Mouse (Mus musculus) regulatory T cell (primary cell): Measurements from ENCODE around the gene Pnldc1.
"Not testable (repeated sequence)": the region's sequence is repeated elsewhere in the genome, so short reads cannot be mapped to it uniquely, and the experiment has no call there.

Experiments
- in situ Hi-C: fragments of 300-600 bp; cut with MboI, MseI; formaldehyde crosslinking; loops from one replicate; pipeline ENCODE4 v1.15.1; 2025; ENCODE audit warnings: high pct_unique_total_duplicates

The Pnldc1 gene

DNA sequence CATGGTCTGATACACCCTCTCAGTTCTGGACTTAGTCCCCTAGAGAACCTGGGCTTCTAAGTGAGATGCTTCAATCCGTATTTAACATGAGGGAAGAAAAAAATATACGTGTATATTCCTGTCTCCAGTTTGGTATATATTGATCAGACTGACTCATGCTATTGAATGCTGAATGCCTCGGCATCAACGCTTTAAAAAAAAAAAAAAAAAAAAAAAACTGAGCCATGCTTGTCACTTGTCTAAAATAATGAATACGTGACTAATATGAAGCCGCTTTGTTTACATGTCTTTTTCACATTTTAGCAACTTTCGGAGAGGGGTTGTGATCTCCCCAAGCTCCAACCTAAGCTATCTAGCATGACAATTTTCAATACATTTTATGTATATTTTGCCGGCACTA is 361 bp upstream of the Pnldc1 start:
- in situ Hi-C loops = loop anchor here (5.0 to 10.0 kb wide), 2 partner anchors 33 to 774 kb away; partner anchors contain the start of gene Mrgprh

DNA sequence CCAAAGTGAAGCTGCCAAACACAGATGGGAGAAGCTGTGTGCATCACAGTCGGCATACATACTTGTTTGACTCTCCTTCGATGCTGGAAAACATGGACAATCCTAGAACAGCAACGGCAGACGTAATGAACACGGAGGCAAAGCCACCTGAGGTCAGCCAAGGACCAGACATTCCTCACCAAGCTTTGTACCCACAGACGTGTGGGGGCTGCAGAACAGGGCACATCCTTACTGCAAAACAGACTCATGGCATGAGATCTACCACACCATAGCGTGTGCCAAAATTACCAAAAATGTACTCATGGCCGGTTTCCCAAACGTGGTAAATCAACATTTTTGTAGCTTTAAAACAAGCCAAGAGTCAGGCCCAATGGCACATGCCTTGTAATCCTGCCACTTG is 3.6 kb downstream of the Pnldc1 start:
- in situ Hi-C loops = no loop called here

GRCm38 (mm10) chr17:12905810-12906209 is 4.2 kb downstream of the Pnldc1 start:
- in situ Hi-C loops = no loop called here

DNA sequence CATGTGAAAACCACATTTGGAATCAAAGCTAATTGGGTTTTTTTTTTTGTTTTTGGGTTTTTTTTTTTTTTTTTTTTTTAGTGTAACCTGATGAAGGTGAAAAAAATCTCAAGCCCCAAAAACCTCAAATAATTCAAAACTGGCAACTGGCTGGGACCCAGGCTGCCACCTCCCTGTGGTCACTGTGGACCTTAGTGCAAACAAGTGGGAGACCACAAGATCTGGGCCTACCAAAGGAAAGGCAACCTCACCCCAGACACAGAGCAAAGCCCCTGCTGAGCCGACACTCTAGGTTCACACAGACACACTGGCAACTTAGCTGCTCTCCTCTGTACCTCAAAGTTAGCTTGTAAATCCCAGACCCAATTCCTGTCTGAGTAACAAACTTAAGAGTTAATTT is 5.7 kb downstream of the Pnldc1 start:
- in situ Hi-C loops = no loop called here

DNA sequence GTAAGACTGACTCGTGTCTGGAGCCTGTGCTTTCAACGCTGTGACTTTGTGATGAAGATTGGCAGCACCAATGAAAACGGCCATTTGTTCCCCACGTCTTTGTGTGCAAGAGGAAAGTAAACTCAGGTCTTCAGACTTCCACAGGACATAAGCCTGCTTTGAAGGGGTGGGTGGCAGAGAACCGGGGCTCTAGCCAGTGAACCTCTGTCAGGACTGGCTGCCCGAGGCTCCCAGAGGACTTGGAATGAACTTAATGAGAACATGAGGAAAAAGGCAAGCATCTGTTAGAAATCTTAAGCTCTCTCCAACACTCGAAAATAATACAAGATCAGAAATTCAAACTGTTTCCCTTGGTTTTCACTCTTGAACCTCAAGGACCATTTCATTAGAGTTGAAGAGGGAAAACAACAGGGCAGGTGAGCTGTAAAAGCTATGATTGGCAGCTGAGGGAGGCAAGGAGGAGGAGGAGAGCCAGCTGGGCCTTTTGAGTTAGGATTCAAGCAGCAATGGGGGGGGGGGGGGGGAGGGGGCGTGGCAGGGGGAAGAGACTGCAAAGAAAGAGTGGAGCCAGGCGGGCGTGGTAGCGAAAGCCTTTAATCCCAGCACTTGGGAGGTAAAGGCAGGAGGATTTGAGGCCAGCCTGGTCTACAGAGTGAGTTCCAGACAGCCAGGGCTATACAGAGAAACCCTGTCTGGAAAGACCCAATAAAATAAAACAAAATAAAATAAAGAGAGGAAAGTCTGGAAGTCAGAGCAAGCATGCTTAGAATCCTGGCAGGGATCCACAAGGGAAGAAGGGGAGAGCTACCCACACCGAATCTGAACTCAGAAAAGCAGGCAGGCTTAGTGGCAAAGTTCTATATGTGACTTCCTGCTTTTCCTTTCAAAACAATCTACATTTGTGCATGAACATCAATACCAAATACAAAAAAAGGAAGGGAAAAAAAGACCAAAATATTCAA is 6.4 kb downstream of the Pnldc1 start:
- in situ Hi-C loops = no loop called here

GRCm38 (mm10) chr17:12902291-12902690 is 7.7 kb downstream of the Pnldc1 start:
- in situ Hi-C loops = no loop called here

GRCm38 (mm10) chr17:12898607-12899006 is 11.4 kb downstream of the Pnldc1 start:
- in situ Hi-C loops = not testable (repeated sequence)

DNA sequence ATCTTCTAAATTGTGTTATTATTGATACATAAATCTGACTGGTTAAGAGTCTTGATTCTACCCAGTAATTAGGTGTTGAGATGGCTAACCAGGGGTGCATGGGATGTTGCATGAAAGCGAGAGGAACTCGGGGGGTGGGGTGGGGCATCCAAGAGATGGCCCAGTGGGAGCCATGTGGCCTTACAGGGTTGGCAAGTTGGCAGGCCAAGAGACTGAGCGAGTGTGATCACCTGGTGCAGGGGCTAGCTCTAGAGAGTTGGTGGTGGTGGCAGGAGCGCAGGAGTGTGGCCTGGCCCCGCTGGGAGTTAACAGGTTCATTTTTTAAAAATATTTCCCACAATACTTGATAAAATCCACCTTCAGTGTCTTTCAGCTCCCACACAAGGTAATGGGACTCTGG is 12.4 kb downstream of the Pnldc1 start:
- in situ Hi-C loops = no loop called here

DNA sequence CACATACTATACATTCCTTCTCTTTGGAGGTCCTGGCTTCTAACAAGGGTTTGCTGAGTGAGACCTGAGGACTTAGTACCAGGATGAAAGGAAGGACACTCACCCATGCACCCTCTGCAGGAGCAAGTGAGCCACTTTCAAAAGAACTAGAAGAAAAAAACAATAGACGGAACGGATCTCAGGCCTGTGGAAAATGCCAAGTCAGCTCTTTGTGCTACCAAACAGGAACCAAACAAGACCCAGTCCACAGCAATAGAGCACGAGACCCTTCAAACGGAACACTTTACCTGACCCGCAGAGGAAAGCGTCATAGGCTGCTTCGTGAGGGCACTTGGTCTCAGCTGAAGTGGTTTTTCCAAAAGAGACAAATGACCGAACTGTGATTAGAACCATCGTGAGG is 18.0 kb downstream of the Pnldc1 start:
- in situ Hi-C loops = no loop called here

GRCm38 (mm10) chr17:12891054-12891453 is 19.0 kb downstream of the Pnldc1 start:
- in situ Hi-C loops = no loop called here

GRCm38 (mm10) chr17:12887021-12887775 is 22.8 kb downstream of the Pnldc1 start:
- in situ Hi-C loops = loop anchor here (10.0 kb wide), 1 partner anchor 288 kb away; no protein-coding TSS in a partner anchor

DNA sequence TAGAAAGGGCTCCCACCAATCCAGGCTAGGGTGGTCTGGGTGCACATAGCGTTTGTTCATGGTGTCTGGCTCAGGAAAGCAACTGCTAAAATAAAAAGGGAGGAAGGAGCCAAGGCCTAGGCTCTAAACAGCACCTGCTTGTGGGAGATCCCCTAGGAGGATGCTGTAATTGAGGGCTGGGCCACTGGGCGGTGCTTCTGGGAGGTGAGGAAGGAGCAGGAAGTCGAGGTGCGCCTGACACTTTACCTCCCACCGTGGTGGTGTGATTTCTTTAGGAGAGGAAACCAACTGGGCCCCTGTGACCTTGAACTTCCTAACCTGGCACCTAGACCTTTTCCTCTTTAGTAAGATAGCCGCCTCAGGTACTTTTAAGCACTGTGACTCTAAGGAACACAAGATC is 23.4 kb downstream of the Pnldc1 start:
- in situ Hi-C loops = loop anchor here (10.0 kb wide), 1 partner anchor 288 kb away; no protein-coding TSS in a partner anchor

GRCm38 (mm10) chr17:12881216-12881615 is 28.8 kb downstream of the Pnldc1 start:
- in situ Hi-C loops = loop anchor here (10.0 kb wide), 1 partner anchor 294 kb away; no protein-coding TSS in a partner anchor

DNA sequence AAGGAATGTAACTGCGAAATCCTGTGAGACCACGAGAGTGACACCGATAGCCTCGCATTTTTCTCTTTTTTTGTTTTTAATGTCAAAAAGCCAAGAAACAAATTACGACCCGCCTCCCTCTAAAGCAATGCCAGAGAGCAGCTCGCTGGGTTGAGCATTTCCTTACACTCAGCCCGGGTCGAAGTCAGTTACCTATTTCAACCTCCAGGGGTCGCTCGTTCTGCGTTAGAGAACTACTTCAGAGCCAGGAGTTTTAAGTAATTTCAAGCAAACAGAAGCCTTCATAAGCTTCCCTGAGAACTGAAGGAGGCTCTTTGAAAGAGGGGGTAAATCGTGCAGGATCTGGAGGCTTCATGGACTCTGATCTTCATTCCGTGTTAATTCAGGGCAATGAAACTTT is 29.9 kb downstream of the Pnldc1 start:
- in situ Hi-C loops = loop anchor here (10.0 kb wide), 1 partner anchor 295 kb away; no protein-coding TSS in a partner anchor

- in situ Hi-C loops = loop anchor here (5.0 kb wide), 1 partner anchor 37 kb away; the partner anchor contains the start of gene Pnldc1
Measured at GRCm38 (mm10) chr17:12875734-12876133, 34.3 kb downstream of the Pnldc1 start, which contains the start of gene Mrgprh. TSS of gene Mrgprh (plus strand) at chr17:12876034.

GRCm38 (mm10) chr17:12872275-12873028 is 37.6 kb downstream of the Pnldc1 start:
- in situ Hi-C loops = no loop called here

GRCm38 (mm10) chr17:12868640-12869039 is 41.4 kb downstream of the Pnldc1 start:
- in situ Hi-C loops = no loop called here

GRCm38 (mm10) chr17:12868043-12868442 is 42.0 kb downstream of the Pnldc1 start, which contains the start of gene Mas1:
TSS of gene Mas1 (minus strand) at chr17:12868143.
- in situ Hi-C loops = no loop called here

GRCm38 (mm10) chr17:12866853-12867252 is 43.2 kb downstream of the Pnldc1 start:
- in situ Hi-C loops = no loop called here

- in situ Hi-C loops = no loop called here
Measured at GRCm38 (mm10) chr17:12865407-12865806, 44.6 kb downstream of the Pnldc1 start.

- in situ Hi-C loops = no loop called here
Measured at GRCm38 (mm10) chr17:12864111-12864510, 45.9 kb downstream of the Pnldc1 start.
